Mouse (Mus musculus): ENCODE measurements around the gene Qpctl.

GRCm38 (mm10) chr7:19166990-19167389 lies 17.9 kb upstream of the Qpctl start:
- TF ChIP-seq POLR2A (IDR thresholded peaks at IDR 0.05; ENCODE audit: extremely low read depth, insufficient read depth, low read length) = no peak
- TF ChIP-seq CTCF (IDR thresholded peaks at IDR 0.05; ENCODE audit: extremely low read depth, insufficient read depth, low read length) = no peak
